Mouse (Mus musculus) MEL (cell line): ENCODE data around the gene Nup188.

ENCODE experiments used
- CTCF ChIP-seq, 3 experiments: IDR thresholded peaks in 2 of 3; conservative IDR thresholded peaks in 1 of 3; 2 replicates each; pipeline ENCODE4 v1.5.1; 2011 to 2012; ENCODE audit warnings: low read length in 3 of 3, low read depth in 2 of 3, mild to moderate bottlenecking in 2 of 3, improper control_type of control experiment in 1 of 3, inconsistent platforms in 1 of 3, mixed read lengths in 1 of 3, moderate library complexity in 1 of 3; ENCODE audit not compliant: control insufficient read depth in 1 of 3, insufficient read depth in 1 of 3, poor library complexity in 1 of 3, severe bottlenecking in 1 of 3
- EP300 ChIP-seq, 2 experiments: IDR thresholded peaks; 2 replicates each; pipeline ENCODE4 v1.6.1; 2011; ENCODE audit warnings: improper control_type of control experiment in 2 of 2, low read length in 2 of 2, low read depth in 1 of 2, mild to moderate bottlenecking in 1 of 2
- GATA1 ChIP-seq: IDR thresholded peaks from 2 replicates; pipeline ENCODE4 v1.6.1; 2011; ENCODE audit warnings: low read depth, low read length, improper control_type of control experiment
- MXI1 ChIP-seq: IDR thresholded peaks from 2 replicates; pipeline ENCODE4 v1.6.1; 2011; ENCODE audit warnings: mild to moderate bottlenecking, low read depth, low read length, improper control_type of control experiment
- MYC ChIP-seq: IDR thresholded peaks from 2 replicates; pipeline ENCODE4 v1.6.1; 2011; ENCODE audit warnings: low read depth, mild to moderate bottlenecking, low read length, improper control_type of control experiment, moderate library complexity
- SMC3 ChIP-seq: IDR thresholded peaks from 2 replicates; pipeline ENCODE4 v1.6.1; 2011; ENCODE audit warnings: low read depth, low read length, improper control_type of control experiment
- USF2 ChIP-seq, 2 experiments: IDR thresholded peaks; 2 replicates each; pipeline ENCODE4 v1.6.1; 2011 to 2012; ENCODE audit warnings: improper control_type of control experiment in 2 of 2, low read length in 2 of 2, borderline replicate concordance in 1 of 2, inconsistent platforms in 1 of 2, low read depth in 1 of 2, mild to moderate bottlenecking in 1 of 2; ENCODE audit not compliant: insufficient read depth in 1 of 2
- ZKSCAN1 ChIP-seq: IDR thresholded peaks from 2 replicates; pipeline ENCODE4 v1.6.1; 2012; ENCODE audit warnings: low read depth, mild to moderate bottlenecking, inconsistent platforms, low read length, improper control_type of control experiment, moderate library complexity

- no peak for TF ChIP-seq EP300 (IDR thresholded peaks at IDR 0.05; ENCODE audit: low read depth in 1 of 2, low read length in 2 of 2)
- no peak for TF ChIP-seq USF2 (IDR thresholded peaks at IDR 0.05; ENCODE audit: borderline replicate concordance in 1 of 2, insufficient read depth in 1 of 2, low read depth in 1 of 2, low read length in 2 of 2)
- no peak for TF ChIP-seq CTCF (IDR thresholded peaks at IDR 0.05 in 2 of 3, conservative IDR thresholded peaks at IDR 0.05 in 1 of 3; ENCODE audit: control insufficient read depth in 1 of 3, insufficient read depth in 1 of 3, low read depth in 2 of 3, low read length in 3 of 3, poor library complexity in 1 of 3, severe bottlenecking in 1 of 3)
- TF ChIP-seq SMC3 = no peak
- TF ChIP-seq GATA1 = no peak
- no peak for TF ChIP-seq MYC
- TF ChIP-seq ZKSCAN1 = no peak
- TF ChIP-seq MXI1 = no peak
Observed at GRCm38 (mm10) chr2:30381377-30381725, 95.2 kb downstream of the Nup188 start.
